9 mouse cellular contexts compared by ENCODE assay signal in the genomic region with DNA sequence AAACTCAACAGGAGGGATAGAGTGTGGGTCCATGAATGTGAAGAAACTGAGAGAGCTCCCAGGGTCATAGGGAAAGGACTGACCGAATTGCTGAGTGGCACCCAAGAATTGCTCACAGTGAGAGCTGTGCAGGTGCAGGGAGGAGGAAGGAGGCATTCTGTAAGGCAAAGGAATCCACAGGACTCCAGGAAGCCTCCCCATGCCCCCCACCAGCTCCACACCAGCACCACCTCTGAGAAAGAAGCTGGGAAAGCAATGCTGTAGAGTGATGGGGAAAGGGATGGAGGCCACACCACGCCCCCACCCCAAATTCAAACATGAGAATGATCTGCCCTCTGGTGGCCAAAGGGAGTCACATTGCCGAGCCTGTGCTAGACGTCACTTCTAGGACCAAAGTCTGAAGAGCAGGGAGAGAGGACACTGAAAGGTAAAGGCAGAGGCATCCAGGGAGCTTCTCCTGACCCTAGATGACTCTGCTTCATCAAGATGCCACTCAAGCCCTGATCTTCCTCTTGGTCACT. TPM values are rescaled to one million over a fixed set of nuclear protein-coding genes. Genes with fewer than 3 reads are reported as not detected.
DNase-seq lines count a peak whose midpoint lies in the region; ATAC-seq and TF ChIP-seq lines count a peak whose summit lies in the region.
"Had no signal": no experiment of that assay in that cellular context is flagged by ENCODE, and none has a peak within 500 bp of the region (broad histone marks: within the 10 kb centered on the region; RNA-seq: fewer than 3 reads in every experiment).

No protein-coding gene starts in this region.

- no peaks in the 10 kb centered on the region for H3K9me3 ChIP-seq in liver, embryonic 12.5 days (replicated peaks)
- no peaks in the 10 kb centered on the region for H3K9me3 ChIP-seq in lung, postnatal 0 days (ENCODE audit: low read length)
- H3K9me3 ChIP-seq in stomach, postnatal 0 days (ENCODE audit: control insufficient read depth, low read length), result no peaks in the 10 kb centered on the region
- H3K9me3 ChIP-seq: heart, embryonic 15.5 days had no signal

- H3K27ac ChIP-seq in liver, embryonic 12.5 days, result no peak overlapping the region
- no peak overlapping the region for H3K27ac ChIP-seq in lung, postnatal 0 days (ENCODE audit: low read length)
- no peak overlapping the region for H3K27ac ChIP-seq in stomach, postnatal 0 days (replicated peaks)
- H3K27ac ChIP-seq: heart, embryonic 15.5 days had no signal

- H3K4me2 ChIP-seq in liver, embryonic 12.5 days, result no peak overlapping the region
- no peak overlapping the region for H3K4me2 ChIP-seq in lung, postnatal 0 days (replicated peaks; ENCODE audit: low read depth, low read length)
- no peak overlapping the region for H3K4me2 ChIP-seq in stomach, postnatal 0 days (replicated peaks; ENCODE audit: low read depth)
- H3K4me2 ChIP-seq: heart, embryonic 15.5 days had no signal

- DNase-seq in CD4-positive, CD25-positive, alpha-beta regulatory T cell, adult 2 months (ENCODE audit: low read depth, low spot score), result peak; percentile 73
- DNase-seq in liver, result peak; percentile 24
- DNase-seq in embryo, embryonic 9.5 days (ENCODE audit: extremely low spot score), result peak; percentile 77
- DNase-seq in kidney, postnatal 36 days, result peak; percentile 47 to 67
- peak; percentile 61 for DNase-seq in lung, postnatal 0 days (ENCODE audit: low spot score)
- DNase-seq in stomach, postnatal 0 days (ENCODE audit: low spot score), result peak; percentile 50

- no peak for ATAC-seq in CD4-positive, CD25-positive, alpha-beta regulatory T cell, adult 4 months
- ATAC-seq in liver, embryonic 12.5 days, result no peak
- ATAC-seq in lung, postnatal 0 days, result no peak
- no peak for ATAC-seq in stomach, postnatal 0 days (ENCODE audit: low FRiP score, low TSS enrichment)

- no peak overlapping the region for H3K4me3 ChIP-seq in liver, embryonic 12.5 days
- H3K4me3 ChIP-seq in lung, postnatal 0 days (ENCODE audit: low read depth, low read length), result no peak overlapping the region
- H3K4me3 ChIP-seq in stomach, postnatal 0 days (ENCODE audit: low read depth, low read length), result no peak overlapping the region
- H3K4me3 ChIP-seq: heart, embryonic 15.5 days had no signal

- H3K36me3 ChIP-seq in liver, embryonic 12.5 days, result no peaks in the 10 kb centered on the region
- H3K36me3 ChIP-seq in lung, postnatal 0 days (ENCODE audit: insufficient read depth, low read length), result no peaks in the 10 kb centered on the region
- H3K36me3 ChIP-seq in stomach, postnatal 0 days (ENCODE audit: control insufficient read depth, insufficient read depth, low read length), result no peaks in the 10 kb centered on the region
- H3K36me3 ChIP-seq: heart, embryonic 15.5 days had no signal

- peaks cover 17% of the 10 kb centered on the region for H3K4me1 ChIP-seq in liver, embryonic 12.5 days
- 0 out of 2 replicates have a peak, but pooled peaks cover 2% of the 10 kb centered on the region for H3K4me1 ChIP-seq in lung, postnatal 0 days (ENCODE audit: insufficient read depth, low read depth, low read length)
- no peaks in the 10 kb centered on the region for H3K4me1 ChIP-seq in stomach, postnatal 0 days (replicated peaks; ENCODE audit: control insufficient read depth, insufficient read depth)

- TF ChIP-seq EP300 in lung, postnatal 0 days (IDR thresholded peaks at IDR 0.05), result no peak
- TF ChIP-seq EP300 in stomach, postnatal 0 days (optimal IDR thresholded peaks at IDR 0.05), result no peak

- TF ChIP-seq CTCF in lung, postnatal 0 days (IDR thresholded peaks at IDR 0.05), result peak; percentile 89
- peak; percentile 89 for TF ChIP-seq CTCF in stomach, postnatal 0 days (IDR thresholded peaks at IDR 0.05; ENCODE audit: low read depth)

- no peaks in the 10 kb centered on the region for H3K27me3 ChIP-seq in liver, embryonic 12.5 days (replicated peaks)
- no peaks in the 10 kb centered on the region for H3K27me3 ChIP-seq in lung, postnatal 0 days (replicated peaks; ENCODE audit: insufficient read depth, low read length)
- H3K27me3 ChIP-seq in stomach, postnatal 0 days (ENCODE audit: control insufficient read depth, insufficient read depth, low read length), result no peaks in the 10 kb centered on the region
- H3K27me3 ChIP-seq: heart, embryonic 15.5 days had no signal

- no peak overlapping the region for H3K9ac ChIP-seq in liver, embryonic 12.5 days
- no peak overlapping the region for H3K9ac ChIP-seq in lung, postnatal 0 days (replicated peaks; ENCODE audit: low read depth)
- H3K9ac ChIP-seq in stomach, postnatal 0 days (ENCODE audit: low read length), result no peak overlapping the region
- H3K9ac ChIP-seq: heart, embryonic 15.5 days had no signal

- 14% methylated on average over 4 of the region's 4 CpGs for WGBS in liver, embryonic 12.5 days (ENCODE audit: insufficient replicate concordance)
- WGBS in lung, postnatal 0 days, result 22% methylated on average over 4 of the region's 4 CpGs
- 19% methylated on average over 4 of the region's 4 CpGs for WGBS in stomach, postnatal 0 days

RNA-seq across cellular contexts. Expression of gene Mark2, which starts 3.6 kb away (rescaled TPM):
- polyA plus RNA-seq in CD4-positive, CD25-positive, alpha-beta regulatory T cell, adult 4 months (2017; shearing (Covaris generic)), result 10 to 100 TPM; 53.0 to 75.8 TPM
- 41.3 and 42.0 TPM in 2 replicates for polyA plus RNA-seq in liver, embryonic 12.5 days (2016; fragmentation: Nextera tagmentation; extraction: Ambion mirVana)
- polyA plus RNA-seq in lung, postnatal 0 days (2015; fragmentation: Nextera tagmentation; extraction: Ambion mirVana), result 29.8 and 35.9 TPM in 2 replicates
- polyA plus RNA-seq in stomach, postnatal 0 days (2015; fragmentation: Nextera tagmentation; extraction: Ambion mirVana), result 44.7 and 56.0 TPM in 2 replicates

RNA-seq across cellular contexts. Expression of gene Spindoc, which starts 37.5 kb away (rescaled TPM):
- polyA plus RNA-seq in CD4-positive, CD25-positive, alpha-beta regulatory T cell, adult 4 months (2017; shearing (Covaris generic)), result 1 to 10 TPM; 3.5 to 4.1 TPM
- polyA plus RNA-seq in liver, embryonic 12.5 days (2016; fragmentation: Nextera tagmentation; extraction: Ambion mirVana), result 10.3 and 10.8 TPM in 2 replicates
- polyA plus RNA-seq in lung, postnatal 0 days (2015; fragmentation: Nextera tagmentation; extraction: Ambion mirVana), result 16.1 and 17.2 TPM in 2 replicates
- polyA plus RNA-seq in stomach, postnatal 0 days (2015; fragmentation: Nextera tagmentation; extraction: Ambion mirVana), result 13.5 and 14.2 TPM in 2 replicates

Comparison
In these comparisons a context has a peak if more than half of its experiments do, and no peak if none do; other contexts are left out.
1. DNase-seq: peak in every context shown above with its lines; median percentile 77 in embryo, embryonic 9.5 days; 73 in CD4-positive, CD25-positive, alpha-beta regulatory T cell, adult 2 months; 61 in lung, postnatal 0 days; 57 in kidney, postnatal 36 days; 50 in stomach, postnatal 0 days; 24 in liver.